Mouse (Mus musculus) megakaryocyte-erythroid progenitor cell, adult 5 weeks (primary cell): ENCODE data around the gene Csad. TPM values are rescaled to one million over a fixed set of nuclear protein-coding genes. Genes with fewer than 3 reads are reported as not detected.

Experiments
- polyA plus RNA-seq: library from polyadenylated mRNA; stranded (reverse); fragments of >175 nt; gene quantifications from 2 replicates; pipeline ENCODE4 v1.2.3, GENCODE M21; 2012

Gene Csad
- polyA plus RNA-seq, result 25.6 and 36.3 TPM in 2 replicates

GRCm38 (mm10) chr15:102204674-102205505 lies at the start of gene Csad:
Gene Csad (minus strand): TSS chr15:102204724.

GRCm38 (mm10) chr15:102231748-102232147 lies 27.2 kb upstream of the Csad start, which contains the start of gene Itgb7:
Gene Itgb7 (minus strand): TSS chr15:102231944.

GRCm38 (mm10) chr15:102202971-102203834 lies 1.3 kb downstream of the Csad start, which contains the start of gene Zfp740:
Gene Zfp740 (plus strand): TSS chr15:102203249.

GRCm38 (mm10) chr15:102150301-102151135 lies 54.0 kb downstream of the Csad start, which contains the start of gene Soat2:
Gene Soat2 (plus strand): TSS chr15:102150526.

GRCm38 (mm10) chr15:102144274-102144711 lies 60.2 kb downstream of the Csad start, which contains the start of gene Igfbp6:
Gene Igfbp6 (plus strand): TSS chr15:102144362.

GRCm38 (mm10) chr15:102136129-102136758 lies 68.3 kb downstream of the Csad start, which contains the start of gene Spryd3:
Gene Spryd3 (minus strand): TSS chr15:102136234.

Other genes starting within 250 kb of the Csad start
- 0.56 and 0.59 TPM in 2 replicates for gene Krt8, start 200.2 kb downstream of the Csad start, polyA plus RNA-seq
- 16.0 and 21.4 TPM in 2 replicates for gene Krt18, start 176.5 kb downstream of the Csad start, polyA plus RNA-seq
- 249 and 350 TPM in 2 replicates for gene Eif4b, start 131.0 kb downstream of the Csad start, polyA plus RNA-seq
- gene Tns2, start 104.3 kb downstream of the Csad start, polyA plus RNA-seq, result 0.34 and 0.73 TPM in 2 replicates
- gene Spryd3, start 68.5 kb downstream of the Csad start, polyA plus RNA-seq, result 19.3 and 22.6 TPM in 2 replicates
- 0.41 TPM in 1 of 2 replicates, not detected in the other for gene Igfbp6, start 60.4 kb downstream of the Csad start, polyA plus RNA-seq
- 1.9 and 5.1 TPM in 2 replicates for gene Soat2, start 54.2 kb downstream of the Csad start, polyA plus RNA-seq
- 10.8 and 13.8 TPM in 2 replicates for gene Zfp740, start 1.5 kb downstream of the Csad start, polyA plus RNA-seq
- 84.2 and 101 TPM in 2 replicates for gene Itgb7, start 27.2 kb upstream of the Csad start, polyA plus RNA-seq
- 27.5 and 28.1 TPM in 2 replicates for gene Rarg, start 52.8 kb upstream of the Csad start, polyA plus RNA-seq
- 0.03 TPM in 1 of 2 replicates, not detected in the other for gene Gm9918, start 65.8 kb upstream of the Csad start, polyA plus RNA-seq
- gene Mfsd5, start 74.7 kb upstream of the Csad start, polyA plus RNA-seq, result 56.2 and 68.1 TPM in 2 replicates
- 19.1 and 19.4 TPM in 2 replicates for gene Espl1, start 91.5 kb upstream of the Csad start, polyA plus RNA-seq
- gene Pfdn5, start 121.4 kb upstream of the Csad start, polyA plus RNA-seq, result 29.5 and 31.4 TPM in 2 replicates
- gene Myg1, start 127.0 kb upstream of the Csad start, polyA plus RNA-seq, result 121 and 133 TPM in 2 replicates
- gene Aaas, start 146.0 kb upstream of the Csad start, polyA plus RNA-seq, result 148 and 161 TPM in 2 replicates
- gene Sp7, start 162.5 kb upstream of the Csad start, polyA plus RNA-seq, result 0.04 and 0.06 TPM in 2 replicates
- 16.0 and 32.9 TPM in 2 replicates for gene Sp1, start 201.4 kb upstream of the Csad start, polyA plus RNA-seq
- gene Amhr2, start 240.6 kb upstream of the Csad start, polyA plus RNA-seq, result 0.10 TPM in 2 replicates